Mouse (Mus musculus) c-Kit-positive CD71-negative TER-119-negative erythroid progenitor cells, embryonic 14.5 days (primary cell): ENCODE measurements around the gene Ceacam20.
"Not testable (repeated sequence)": the region's sequence is repeated elsewhere in the genome, so short reads cannot be mapped to it uniquely, and the experiment has no call there.

Source experiments
- DNase-seq: peaks from one replicate; pipeline ENCODE4 v3.0.0-alpha.2; 2013; ENCODE audit warnings: low read depth

The Ceacam20 gene

DNA sequence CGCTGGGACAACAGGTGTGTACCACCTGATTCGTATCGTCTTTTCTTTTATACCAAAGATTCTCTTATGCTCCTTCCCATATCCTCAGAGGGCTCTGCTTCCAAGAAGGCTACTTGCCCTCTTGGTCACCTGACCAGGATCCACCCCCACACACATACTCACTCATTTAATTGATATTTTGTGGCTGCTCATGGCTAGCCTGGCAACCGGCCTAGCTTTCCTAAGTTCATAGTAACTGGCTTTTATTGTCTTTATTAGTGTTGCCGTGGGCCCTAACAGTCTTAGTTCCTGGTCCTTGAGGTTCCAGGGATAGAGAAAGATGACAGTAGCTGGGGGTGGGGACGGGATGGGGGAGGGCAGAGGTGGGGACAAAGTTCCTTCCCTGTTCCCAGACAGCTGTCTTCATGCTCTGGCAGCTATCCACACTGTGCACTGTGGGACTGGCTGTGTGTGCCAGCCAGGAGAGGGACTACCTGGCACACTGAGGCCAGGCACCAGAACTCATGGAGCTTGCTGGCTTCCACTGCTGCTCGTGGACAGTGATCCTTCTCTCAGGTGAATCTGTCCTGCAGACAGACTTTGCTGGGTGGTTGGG lies at the start of gene Ceacam20:
Ceacam20 (plus strand) TSS at position 428 of the 595 bp plus-strand sequence.
- DNase-seq, result no peak

DNA sequence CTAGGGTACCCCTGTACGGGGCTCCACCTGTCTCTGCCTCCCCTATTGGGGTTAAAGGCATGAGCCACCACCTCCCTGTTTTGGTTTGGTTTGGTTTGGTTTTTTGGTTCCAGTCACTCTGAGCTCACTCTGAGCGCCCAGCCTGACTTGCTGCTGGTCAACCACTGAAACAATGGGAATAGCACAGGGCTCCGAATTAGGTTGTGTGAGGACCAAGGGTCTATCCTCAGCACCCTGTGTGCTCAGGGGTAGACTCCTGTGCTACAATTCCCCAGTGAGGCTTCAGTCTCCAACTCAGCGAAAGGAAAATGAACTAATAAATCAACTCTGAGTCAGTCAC lies 45.1 kb upstream of the Ceacam20 start:
- DNase-seq, result no peak

DNA sequence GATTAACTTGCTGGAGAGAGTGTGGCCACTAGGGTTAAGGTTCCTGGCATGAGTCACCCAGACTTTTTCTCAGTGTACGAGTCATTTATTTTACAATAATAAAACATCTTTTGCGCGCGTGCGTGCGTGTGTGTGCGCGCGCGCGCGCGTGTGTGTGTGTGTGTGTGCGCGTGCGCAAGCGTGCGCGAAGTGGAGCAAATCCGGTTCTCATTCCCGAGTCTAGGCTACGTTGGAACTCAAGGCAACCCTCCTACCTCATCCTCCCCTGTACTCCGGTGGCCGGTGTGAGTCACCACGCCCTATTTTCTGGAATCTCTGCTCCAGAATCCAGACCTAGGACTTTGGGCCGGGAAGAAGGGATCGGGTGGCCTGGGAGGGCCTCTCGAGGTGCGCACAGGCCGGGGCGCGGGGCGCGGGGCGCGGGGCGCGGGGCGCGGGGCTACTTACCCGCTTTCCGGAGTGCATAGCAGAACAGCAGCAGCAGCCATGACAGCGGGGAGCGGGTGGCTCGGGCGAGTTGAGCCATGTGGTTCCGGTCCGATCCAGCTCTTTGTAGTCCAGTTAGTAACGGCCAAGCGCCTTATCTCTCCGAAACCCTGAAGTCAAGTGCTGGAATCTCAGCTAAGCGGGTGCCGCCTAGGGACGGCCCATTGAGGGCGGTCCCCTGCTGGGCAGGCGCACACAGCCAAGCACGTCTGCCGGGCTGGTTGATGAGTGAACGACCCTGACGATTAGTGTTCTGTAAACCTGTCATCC lies 44.5 kb upstream of the Ceacam20 start, which contains the start of gene Pvr:
Pvr (minus strand) TSS at position 655 of the 756 bp plus-strand sequence.
- peak; percentile 45 for DNase-seq

DNA sequence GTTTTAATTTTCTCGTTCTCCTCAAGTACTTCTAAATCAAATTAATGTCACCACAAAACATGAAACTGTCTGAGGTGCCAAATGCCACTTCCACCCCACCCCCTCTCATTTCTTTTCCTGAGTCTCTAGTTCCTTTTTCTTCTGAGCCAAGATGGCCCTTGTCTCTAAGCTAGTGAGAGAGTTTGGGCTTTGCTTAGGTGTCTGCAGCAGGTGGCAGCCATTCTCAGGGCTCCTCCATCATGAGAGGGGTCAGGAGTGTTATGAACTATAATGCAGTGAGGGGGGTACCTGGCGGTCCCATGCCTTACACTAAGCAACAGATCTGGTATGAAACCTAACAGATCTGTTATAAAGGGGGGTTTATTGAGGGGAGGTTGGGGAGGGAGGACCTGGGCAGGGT lies 41.9 kb upstream of the Ceacam20 start:
- no peak for DNase-seq

DNA sequence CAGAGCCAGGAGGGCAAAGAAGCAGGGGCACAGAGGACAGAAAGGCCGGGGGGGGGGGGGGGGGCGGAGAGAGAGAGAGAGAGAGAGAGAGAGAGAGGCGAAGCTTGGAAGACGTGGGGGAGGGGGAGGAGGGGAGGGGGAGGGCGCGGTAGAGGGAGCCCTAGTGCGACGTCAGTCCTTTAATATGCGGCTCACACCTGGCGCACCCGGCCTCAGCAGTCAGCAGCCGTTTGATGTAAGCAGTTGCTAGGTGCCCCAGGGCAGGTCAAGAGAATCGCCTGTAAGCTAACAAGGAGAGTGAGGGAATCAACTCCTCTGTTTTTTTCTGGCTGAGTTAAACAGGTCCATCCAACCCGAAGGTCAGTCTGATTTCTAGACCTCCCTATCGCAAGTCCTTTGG lies 41.4 kb upstream of the Ceacam20 start:
- no peak for DNase-seq

DNA sequence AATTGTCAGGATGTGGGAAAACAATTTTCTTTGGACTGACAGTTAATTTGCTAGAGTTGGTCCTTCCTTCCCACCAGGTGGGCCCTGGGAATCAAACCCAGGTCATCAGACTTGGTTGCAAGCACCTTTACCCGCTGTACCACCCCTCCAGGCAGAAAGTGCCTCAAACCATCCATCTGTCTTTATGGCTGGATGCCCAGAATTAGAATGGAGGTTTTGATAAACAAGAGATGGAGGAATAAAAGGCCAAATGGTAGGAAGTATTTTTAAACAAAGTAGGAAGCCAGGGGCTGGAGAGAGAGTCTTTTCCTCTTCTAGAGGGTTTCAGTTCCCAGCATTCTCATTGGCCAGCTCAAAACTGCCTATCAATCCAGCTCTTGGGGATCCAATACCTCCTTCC lies 39.8 kb upstream of the Ceacam20 start:
- no peak for DNase-seq

DNA sequence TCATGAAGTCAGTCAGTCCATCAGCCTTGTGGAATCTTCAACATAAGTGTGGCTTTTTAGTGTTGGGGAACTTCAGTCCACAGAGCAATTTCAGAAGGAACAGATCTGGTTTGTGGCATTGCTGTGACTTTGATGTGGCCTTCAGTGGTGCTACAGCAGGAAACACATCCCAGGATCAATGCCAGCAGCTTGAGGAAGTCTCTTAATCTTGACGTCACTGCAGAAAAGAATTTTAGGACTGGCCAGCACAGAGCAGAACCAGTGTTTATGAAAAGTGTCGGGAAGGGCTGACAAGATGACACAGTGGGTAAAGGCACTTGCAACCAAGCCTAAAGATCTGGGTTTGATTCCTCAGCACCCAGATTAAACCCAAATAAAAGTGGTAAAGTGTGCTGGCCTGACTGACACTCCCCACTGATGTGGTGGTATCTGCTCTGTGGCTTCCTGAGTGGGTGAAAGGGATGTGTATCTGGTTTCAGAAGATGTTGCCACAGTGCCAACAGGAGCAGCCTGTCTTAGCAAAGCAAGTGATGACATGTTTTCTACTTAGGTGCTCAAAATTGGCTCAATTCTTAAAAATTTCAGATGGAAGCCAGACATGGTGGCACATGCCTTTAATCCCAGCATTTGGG lies 38.2 kb upstream of the Ceacam20 start:
- DNase-seq, result no peak

DNA sequence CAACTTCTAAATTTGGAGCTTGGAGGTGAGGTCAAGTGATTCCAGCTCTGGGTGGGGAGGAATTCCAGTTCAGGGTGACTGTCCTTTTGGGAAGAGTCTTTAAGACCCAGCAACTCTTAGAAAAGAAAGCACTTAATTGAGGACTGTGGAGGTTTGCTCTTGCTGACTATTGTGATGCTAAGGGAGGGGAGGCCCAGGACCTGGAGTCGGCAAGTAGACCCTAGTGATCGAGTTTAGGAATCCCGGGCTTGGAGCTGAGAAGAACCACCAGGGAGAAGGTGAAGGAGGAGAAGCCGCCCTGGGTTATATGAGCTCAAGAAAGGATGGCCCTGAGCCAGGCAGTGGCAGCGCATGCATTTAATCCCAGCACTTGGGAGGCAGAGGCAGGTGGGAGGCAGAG lies 36.7 kb upstream of the Ceacam20 start:
- DNase-seq, result no peak

DNA sequence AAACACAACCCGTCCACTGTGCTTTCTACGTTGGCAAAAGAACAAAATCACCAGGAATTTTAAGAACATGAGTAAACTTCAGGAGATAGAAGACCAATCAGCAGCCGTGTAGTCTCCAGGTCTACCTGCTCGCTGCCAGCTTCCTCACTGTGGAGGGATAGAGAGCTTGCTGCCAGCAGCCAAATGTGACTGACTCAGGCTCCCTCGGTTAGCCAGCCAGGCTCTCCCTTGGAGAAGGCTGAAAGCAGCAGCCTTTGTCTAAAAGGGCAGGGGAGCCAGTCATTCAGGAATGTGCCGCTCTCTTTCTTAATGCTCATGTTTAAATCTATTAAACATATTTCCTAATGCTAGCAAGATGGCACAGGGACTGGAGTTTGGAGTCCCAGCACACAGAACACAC lies 34.7 kb upstream of the Ceacam20 start:
- not testable (repeated sequence) for DNase-seq

DNA sequence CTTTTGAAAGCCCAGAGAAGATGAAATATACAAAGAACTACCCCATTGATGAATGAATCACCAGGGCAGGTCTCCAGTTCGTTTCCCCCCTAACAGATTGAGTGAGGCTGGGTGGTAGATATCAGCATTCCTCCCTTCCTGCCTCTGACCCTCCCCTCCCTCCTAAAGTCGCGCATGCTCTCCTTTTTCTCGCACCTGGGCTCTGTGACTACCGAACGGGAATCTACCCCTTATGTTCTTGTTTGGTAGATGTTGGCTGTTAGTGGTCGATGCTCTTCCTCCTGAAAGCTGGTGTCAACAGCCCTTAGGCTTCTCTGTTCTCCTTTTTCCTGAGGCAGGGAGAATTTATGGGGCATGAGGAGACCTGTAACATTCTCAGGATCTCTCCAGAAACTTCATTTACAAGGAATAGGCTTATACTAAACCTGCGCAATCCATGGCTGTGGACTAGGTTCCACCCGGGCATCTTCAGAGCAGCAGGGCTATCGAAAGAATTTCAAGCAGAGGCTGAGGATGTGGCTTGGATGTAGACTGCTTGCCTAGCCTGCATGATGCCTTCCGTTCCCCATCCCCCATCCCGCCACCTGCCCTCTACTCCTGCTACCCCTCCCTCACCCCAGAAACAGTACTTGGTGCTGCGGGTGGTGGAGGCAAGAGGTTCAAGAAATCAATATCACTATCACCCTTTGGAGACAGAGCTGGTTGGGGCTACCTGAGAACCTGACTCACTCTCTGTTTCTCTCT lies 32.9 kb upstream of the Ceacam20 start:
- DNase-seq, result no peak

DNA sequence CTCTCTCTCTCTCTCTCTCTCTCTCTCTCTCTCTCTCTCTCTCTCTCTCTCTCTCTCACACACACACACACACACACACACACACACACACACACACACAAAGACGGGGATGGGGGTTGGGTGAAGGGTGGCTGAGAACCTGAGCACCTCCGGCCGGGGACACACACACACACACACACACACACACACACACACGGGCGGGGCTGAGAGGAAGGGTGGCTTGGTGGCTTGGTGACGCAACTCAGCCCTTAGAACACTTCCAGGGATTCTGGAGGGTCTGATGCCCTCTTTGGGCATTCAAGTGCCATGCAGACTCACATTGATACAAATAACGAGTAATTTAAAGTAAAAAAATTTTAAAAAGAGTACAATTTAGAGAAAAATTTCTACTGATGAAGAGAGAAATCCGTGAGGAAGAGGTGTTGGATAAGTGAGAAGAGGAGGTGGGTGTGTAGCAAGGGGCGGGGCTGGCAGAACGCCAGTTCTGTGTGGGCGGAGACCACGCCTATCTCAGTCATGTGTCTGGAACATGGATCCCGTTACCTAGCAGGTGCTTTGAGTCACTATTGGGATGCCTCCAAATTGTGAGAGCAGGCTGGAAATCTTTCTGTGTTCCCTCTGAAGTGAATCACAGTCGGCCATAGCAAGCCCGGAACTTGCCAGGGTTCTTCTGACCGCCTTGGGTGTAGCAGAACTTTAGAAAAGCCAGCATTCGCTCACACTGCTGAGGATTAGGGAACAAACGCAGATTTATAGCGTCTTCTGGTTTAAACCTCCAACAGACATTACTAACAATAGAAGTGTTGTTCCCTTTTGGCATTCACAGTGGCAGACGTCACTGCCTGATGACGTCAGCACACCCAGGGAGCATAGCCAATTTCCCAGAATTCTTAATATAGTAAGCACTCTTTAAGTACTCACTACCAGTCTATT lies 32.1 kb upstream of the Ceacam20 start:
- peak; percentile 53 for DNase-seq

DNA sequence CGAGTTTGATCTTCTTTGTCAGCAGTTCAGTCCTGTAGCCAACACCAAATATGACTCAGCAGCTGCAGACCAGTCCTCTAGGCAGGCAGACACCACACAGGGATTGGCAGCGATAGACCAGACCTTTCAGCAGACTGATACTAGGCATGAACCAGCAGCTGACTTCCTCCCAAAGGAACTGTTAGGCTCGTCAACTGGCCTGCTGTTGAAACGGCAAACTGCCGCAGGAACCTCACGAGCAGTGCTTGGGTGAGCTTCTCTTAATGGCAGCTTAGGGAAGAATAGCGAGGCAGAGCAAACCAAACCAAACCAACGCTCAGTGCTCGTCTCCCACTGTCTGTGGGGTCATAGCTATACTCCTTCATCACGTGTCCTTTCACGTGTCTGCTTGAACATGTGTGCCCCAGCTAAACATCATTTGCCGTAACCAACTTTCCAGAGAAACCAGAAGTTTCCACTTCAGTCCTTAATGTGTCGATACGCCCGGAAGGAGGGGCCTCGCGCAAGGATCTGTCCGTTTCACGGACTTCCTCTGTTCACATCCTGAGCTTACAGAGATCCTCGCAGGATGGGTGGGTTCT lies 30.0 kb upstream of the Ceacam20 start:
- DNase-seq, result no peak

DNA sequence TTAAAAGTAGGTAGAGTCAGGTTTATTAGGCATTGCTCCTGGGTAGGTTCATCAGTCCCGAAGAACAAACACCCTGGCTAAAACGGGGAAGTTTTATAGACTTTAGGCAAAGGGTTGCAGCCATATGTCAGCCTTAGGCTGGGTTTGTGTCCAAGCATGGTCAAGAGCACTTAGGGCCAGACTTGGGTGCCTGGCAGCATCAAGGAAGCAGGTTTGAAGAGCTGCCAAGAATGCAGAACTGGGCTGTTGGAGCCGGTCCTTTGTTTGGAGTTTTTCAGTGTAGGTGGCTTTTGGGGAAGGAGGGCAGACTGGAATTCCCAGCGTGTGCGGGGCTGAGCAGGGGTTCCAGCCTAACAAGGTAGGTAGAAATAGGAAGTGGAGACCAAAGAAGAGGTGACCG lies 29.3 kb upstream of the Ceacam20 start:
- no peak for DNase-seq

DNA sequence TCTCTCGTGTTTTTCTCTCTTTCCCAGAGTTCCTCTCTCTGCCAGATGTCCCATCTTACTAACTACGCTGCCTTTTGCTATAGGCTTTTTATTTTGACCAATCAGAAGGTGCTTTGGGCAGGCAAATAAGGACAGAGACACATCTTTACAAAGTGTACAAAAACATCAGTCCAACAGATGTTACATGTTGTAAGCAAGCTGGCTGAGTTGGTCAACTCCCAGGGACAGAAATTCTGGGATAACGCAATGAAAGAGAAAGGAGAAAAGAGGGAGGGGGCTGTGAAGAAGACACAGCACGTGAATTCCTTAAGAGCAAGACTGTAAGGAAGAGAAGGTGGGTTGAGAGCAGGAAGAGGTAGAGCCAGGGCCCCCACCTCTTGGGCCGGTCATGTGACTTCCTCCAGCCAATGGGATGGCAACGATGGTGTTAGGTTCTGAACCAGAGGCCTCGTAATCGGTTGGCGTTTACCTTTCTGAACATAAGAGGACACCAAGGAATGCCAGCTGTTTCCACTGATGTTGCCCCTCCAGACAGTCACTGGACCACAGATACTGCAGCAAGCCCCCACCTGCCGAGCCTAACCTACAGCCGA lies 27.9 kb upstream of the Ceacam20 start:
- DNase-seq, result no peak

DNA sequence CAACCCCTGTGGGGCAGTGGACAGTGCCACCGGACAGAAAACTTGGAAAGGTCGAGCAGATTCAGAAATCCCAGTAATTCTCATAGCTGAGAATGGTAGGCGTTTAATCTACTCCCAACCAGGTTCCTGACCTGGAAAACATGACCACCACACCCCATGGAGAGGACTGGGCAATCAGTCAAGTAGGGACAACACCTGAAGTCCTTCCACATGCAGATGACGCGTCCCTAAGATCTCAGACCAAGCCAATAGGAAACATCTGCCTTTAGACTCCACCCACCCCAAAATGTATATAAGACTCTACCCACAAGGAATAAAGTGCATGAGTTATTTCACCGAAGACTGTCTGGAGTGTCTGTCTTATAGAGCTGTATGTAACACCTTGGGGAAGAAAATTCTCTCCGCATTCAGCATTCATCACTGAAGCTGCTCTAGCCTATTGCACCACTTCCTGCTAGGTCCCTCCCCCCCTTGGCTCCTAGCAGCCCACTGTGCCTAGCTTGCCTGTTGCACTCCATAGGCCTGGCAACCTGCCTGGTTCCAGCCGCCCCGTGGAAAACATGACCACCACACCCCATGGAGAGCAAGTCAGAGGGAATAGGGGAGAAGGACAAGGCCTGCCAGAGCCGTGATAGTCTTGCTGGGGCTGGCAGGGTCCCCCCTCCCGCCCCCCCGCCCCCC lies 25.5 kb upstream of the Ceacam20 start:
- DNase-seq, result no peak

DNA sequence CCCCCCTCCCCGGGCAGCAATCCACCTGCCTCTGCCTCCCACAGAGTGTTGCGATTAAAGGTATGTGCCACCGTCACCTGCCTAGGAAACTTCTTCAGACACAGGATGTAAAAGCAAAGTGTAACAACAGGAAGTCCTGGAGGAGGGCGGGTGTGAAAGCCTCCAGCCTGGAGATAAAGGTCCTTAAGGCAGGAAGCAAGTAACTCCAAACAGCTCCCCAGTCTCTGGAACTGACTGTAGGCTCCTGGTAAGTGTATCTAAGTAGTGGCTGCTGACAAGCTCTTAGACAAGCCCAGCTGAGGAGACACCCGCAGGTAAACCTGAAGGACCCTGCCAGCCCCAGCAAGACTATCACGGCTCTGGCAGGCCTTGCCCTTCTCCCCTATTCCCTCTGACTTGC lies 25.0 kb upstream of the Ceacam20 start:
- no peak for DNase-seq

DNA sequence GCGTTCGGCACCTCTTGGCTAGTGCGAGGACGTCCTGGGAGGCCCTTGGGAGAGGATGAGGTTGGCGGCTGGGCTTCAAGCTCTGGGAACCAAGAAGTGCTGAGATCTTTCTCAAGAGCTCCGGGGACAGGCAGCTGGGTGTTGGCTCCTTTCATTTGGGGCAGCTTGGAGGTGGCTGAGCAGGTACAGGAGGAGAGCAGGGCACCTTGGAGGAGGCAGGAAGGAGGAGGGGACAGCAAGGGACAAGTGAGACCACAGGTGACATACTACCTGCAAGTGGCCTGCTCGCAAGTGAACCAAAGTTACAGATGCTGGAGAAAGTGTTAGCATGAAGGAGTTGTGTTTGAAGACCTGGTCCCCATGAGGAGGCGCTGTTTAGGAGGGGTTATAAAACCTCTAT lies 20.5 kb upstream of the Ceacam20 start:
- no peak for DNase-seq

DNA sequence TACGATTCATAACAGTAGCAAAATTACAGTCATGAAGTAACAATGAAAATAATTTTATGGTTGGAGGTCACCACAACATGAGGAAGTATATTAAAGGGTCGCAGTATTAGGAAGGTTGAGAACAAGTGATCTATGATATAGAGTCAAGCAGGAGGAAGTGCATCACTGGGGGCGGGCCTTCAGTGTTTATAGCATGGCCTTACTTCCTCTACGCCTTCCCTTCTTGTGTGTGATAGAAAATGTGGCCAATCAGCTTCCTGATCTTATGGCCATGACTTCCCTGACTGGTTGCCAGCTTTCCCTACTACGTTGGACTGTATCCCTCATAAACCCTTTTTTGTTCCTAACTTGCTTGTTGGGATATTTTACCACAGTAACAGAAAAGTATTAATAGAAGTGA lies 20.0 kb upstream of the Ceacam20 start:
- DNase-seq, result no peak

DNA sequence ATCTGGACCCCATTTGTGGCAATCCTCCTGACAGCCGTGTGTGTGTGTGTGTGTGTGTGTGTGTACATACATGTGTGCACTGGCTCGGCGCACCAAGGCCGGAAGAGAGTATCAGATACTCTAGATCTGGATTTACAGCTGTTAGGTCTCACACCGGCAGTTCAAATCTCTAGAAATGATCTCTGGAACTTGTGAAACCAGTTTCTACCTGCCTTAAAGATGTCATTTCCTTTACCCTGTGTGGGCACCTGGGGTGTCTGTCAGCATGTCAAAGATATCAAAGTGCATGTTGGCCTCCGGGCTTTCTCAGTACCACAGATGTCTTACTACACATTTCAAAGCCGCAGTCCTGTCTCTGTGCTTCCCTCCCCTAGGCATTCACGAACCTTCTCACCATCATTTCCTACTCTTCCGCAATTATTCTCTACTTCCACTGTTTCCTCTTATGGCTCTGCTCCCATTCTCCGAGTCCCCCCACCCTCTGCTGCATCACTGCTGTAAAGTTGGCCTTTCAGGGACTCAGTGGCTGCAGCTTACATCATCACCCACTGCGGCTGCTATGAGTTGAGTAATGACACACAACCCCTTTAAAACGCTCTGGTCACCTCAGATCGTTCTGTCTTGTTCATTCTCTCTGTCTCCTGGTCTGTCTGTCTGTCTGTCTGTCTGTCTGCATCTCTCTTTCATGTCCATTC lies 19.2 kb upstream of the Ceacam20 start:
- no peak for DNase-seq

DNA sequence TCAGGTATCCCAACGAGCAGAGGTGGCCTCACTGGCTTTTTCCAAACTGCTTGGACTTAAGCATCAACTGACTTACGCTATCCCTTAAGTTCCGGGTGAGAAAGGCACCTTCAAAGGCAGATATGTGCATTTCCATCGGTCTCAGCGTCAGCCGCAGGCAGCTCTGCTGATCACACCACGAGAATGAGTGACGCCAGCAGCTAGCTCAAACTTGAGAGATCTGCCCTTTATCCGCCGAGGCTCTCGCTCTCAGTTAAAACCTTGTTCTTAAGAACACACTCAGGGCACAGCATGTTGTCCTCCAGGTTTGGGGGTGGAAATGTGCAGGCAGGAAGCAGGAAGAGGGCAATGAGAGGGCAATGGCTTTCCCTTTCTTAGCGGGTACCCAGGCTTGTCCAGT lies 16.3 kb upstream of the Ceacam20 start:
- no peak for DNase-seq
